Comparison of ENCODE assay signal across 17 mouse cellular contexts in genomic region chr9:83540975-83541374, GRCm38 (mm10). TPM values are rescaled to one million over a fixed set of nuclear protein-coding genes. Genes with fewer than 3 reads are reported as not detected.
DNase-seq lines count a peak whose midpoint lies in the region; ATAC-seq lines count a peak whose summit lies in the region.
"Had no signal": no experiment of that assay in that cellular context is flagged by ENCODE, and none has a peak within 500 bp of the region (broad histone marks: within the 10 kb centered on the region; RNA-seq: fewer than 3 reads in every experiment).

No protein-coding gene starts in this region.

- no peaks in the 10 kb centered on the region for H3K27me3 ChIP-seq in heart, embryonic 13.5 days (replicated peaks)
- H3K27me3 ChIP-seq in liver, embryonic 12.5 days (replicated peaks): no peaks in the 10 kb centered on the region
- H3K27me3 ChIP-seq in kidney, embryonic 15.5 days: no peaks in the 10 kb centered on the region
- H3K27me3 ChIP-seq in liver, embryonic 16.5 days (ENCODE audit: control insufficient read depth, insufficient read depth, low read depth, low read length): no peaks in the 10 kb centered on the region
- H3K27me3 ChIP-seq: forebrain, embryonic 13.5 days; limb, embryonic 12.5 days; megakaryocyte, embryonic 14.5 days; neural tube, embryonic 15.5 days had no signal

- no peak; the same call in 1 of the 2 replicates for ATAC-seq in heart, embryonic 13.5 days (ENCODE audit: extremely low read depth, insufficient number of reproducible peaks, low FRiP score, low TSS enrichment)
- peak; percentile 47; the same call in 1 of the 2 replicates for ATAC-seq in liver, embryonic 12.5 days
- peak; percentile 60; the same call in 1 of the 2 replicates for ATAC-seq in kidney, embryonic 15.5 days (replicated peaks; ENCODE audit: low FRiP score)
- peak; percentile 82 for ATAC-seq in liver, embryonic 16.5 days (ENCODE audit: low read depth)
- ATAC-seq: forebrain, embryonic 13.5 days; lung, postnatal 0 days had no signal

- peak overlapping the region; percentile 64 for H3K27ac ChIP-seq in heart, embryonic 13.5 days (replicated peaks)
- no peak overlapping the region for H3K27ac ChIP-seq in liver, embryonic 12.5 days
- no peak overlapping the region for H3K27ac ChIP-seq in kidney, embryonic 15.5 days
- no peak overlapping the region for H3K27ac ChIP-seq in liver, embryonic 16.5 days (ENCODE audit: low read length)
- H3K27ac ChIP-seq: forebrain, embryonic 13.5 days; limb, embryonic 12.5 days; neural tube, embryonic 15.5 days had no signal

- no peaks in the 10 kb centered on the region for H3K36me3 ChIP-seq in heart, embryonic 13.5 days
- no peaks in the 10 kb centered on the region for H3K36me3 ChIP-seq in liver, embryonic 12.5 days
- no peaks in the 10 kb centered on the region for H3K36me3 ChIP-seq in kidney, embryonic 15.5 days
- H3K36me3 ChIP-seq in liver, embryonic 16.5 days (ENCODE audit: control insufficient read depth, insufficient read depth): no peaks in the 10 kb centered on the region
- H3K36me3 ChIP-seq: limb, embryonic 12.5 days; neural tube, embryonic 15.5 days had no signal

- H3K4me3 ChIP-seq in heart, embryonic 13.5 days: no peak overlapping the region
- no peak overlapping the region for H3K4me3 ChIP-seq in liver, embryonic 12.5 days
- H3K4me3 ChIP-seq in kidney, embryonic 15.5 days (replicated peaks): no peak overlapping the region
- no peak overlapping the region for H3K4me3 ChIP-seq in liver, embryonic 16.5 days (ENCODE audit: low read depth, low read length)
- H3K4me3 ChIP-seq: forebrain, embryonic 13.5 days; limb, embryonic 12.5 days; megakaryocyte, embryonic 14.5 days; neural tube, embryonic 15.5 days had no signal

- H3K9ac ChIP-seq in heart, embryonic 13.5 days: no peak overlapping the region
- no peak overlapping the region for H3K9ac ChIP-seq in liver, embryonic 12.5 days
- no peak overlapping the region for H3K9ac ChIP-seq in kidney, embryonic 15.5 days
- H3K9ac ChIP-seq in liver, embryonic 16.5 days (ENCODE audit: low read depth, low read length): no peak overlapping the region
- H3K9ac ChIP-seq: forebrain, embryonic 13.5 days; limb, embryonic 12.5 days; neural tube, embryonic 15.5 days had no signal

- H3K4me2 ChIP-seq in heart, embryonic 13.5 days: no peak overlapping the region
- no peak overlapping the region for H3K4me2 ChIP-seq in liver, embryonic 12.5 days
- no peak overlapping the region for H3K4me2 ChIP-seq in kidney, embryonic 15.5 days
- H3K4me2 ChIP-seq in liver, embryonic 16.5 days (ENCODE audit: low read depth, low read length): no peak overlapping the region
- H3K4me2 ChIP-seq: forebrain, embryonic 13.5 days; limb, embryonic 12.5 days; neural tube, embryonic 15.5 days had no signal

- no peak for DNase-seq in heart, postnatal 14 days
- DNase-seq in liver: no peak
- DNase-seq in cerebellum, adult 9-11 months: no peak
- DNase-seq in spleen, postnatal 36 days (ENCODE audit: low spot score in 2 of 2): no peak
- DNase-seq: cerebellum, adult 11-12 months; right cerebral cortex, adult 18-20 months; thymus, postnatal 25 days had no signal

- WGBS in heart, embryonic 13.5 days: 26% methylated on average over 3 of the region's 3 CpGs
- WGBS in liver, embryonic 12.5 days (ENCODE audit: insufficient replicate concordance): 64% methylated on average over 3 of the region's 3 CpGs
- 27% methylated on average over 3 of the region's 3 CpGs for WGBS in kidney, embryonic 15.5 days
- WGBS in liver, embryonic 16.5 days (ENCODE audit: insufficient replicate concordance): 61% methylated on average over 3 of the region's 3 CpGs

- H3K9me3 ChIP-seq in heart, embryonic 13.5 days: no peaks in the 10 kb centered on the region
- H3K9me3 ChIP-seq in liver, embryonic 12.5 days (replicated peaks): no peaks in the 10 kb centered on the region
- no peaks in the 10 kb centered on the region for H3K9me3 ChIP-seq in kidney, embryonic 15.5 days (replicated peaks)
- no peaks in the 10 kb centered on the region for H3K9me3 ChIP-seq in liver, embryonic 16.5 days (replicated peaks; ENCODE audit: control insufficient read depth, low read length)
- H3K9me3 ChIP-seq: forebrain, embryonic 13.5 days; limb, embryonic 12.5 days; megakaryocyte, embryonic 14.5 days; neural tube, embryonic 15.5 days had no signal

- H3K4me1 ChIP-seq in heart, embryonic 13.5 days: peaks cover 48% of the 10 kb centered on the region
- peaks cover 7% of the 10 kb centered on the region; the same call in 1 of the 2 replicates for H3K4me1 ChIP-seq in liver, embryonic 12.5 days
- peaks cover 12% of the 10 kb centered on the region for H3K4me1 ChIP-seq in kidney, embryonic 15.5 days
- H3K4me1 ChIP-seq in liver, embryonic 16.5 days (ENCODE audit: control insufficient read depth, low read depth, low read length): peaks cover 5% of the 10 kb centered on the region

- intact Hi-C loops in heart, postnatal 14 days (cut with DNase I): no loop called here

RNA-seq across cellular contexts. Expression of gene Sh3bgrl2, which starts 7.2 kb away (rescaled TPM):
- 15.0 and 18.6 TPM in 2 replicates for polyA plus RNA-seq in heart, embryonic 13.5 days (2015; fragmentation: Nextera tagmentation; extraction: Ambion mirVana)
- total RNA-seq in heart, postnatal 14 days (2021): 1 to 10 TPM; 7.2 TPM
- 9.7 and 10.8 TPM in 2 replicates for polyA plus RNA-seq in liver, embryonic 12.5 days (2016; fragmentation: Nextera tagmentation; extraction: Ambion mirVana)
- polyA plus RNA-seq in kidney, embryonic 15.5 days (2015; fragmentation: Nextera tagmentation; extraction: Ambion mirVana): 19.2 and 19.5 TPM in 2 replicates
- 12.1 and 13.9 TPM in 2 replicates for polyA plus RNA-seq in liver, embryonic 16.5 days (2015; fragmentation: Nextera tagmentation; extraction: Ambion mirVana)
- total RNA-seq: granulocyte monocyte progenitor cell, adult 5-6 weeks had no signal
